Mouse (Mus musculus) lung, embryonic 16.5 days (tissue): ENCODE measurements around the gene L3mbtl4. TPM values are rescaled to one million over a fixed set of nuclear protein-coding genes. Genes with fewer than 3 reads are reported as not detected.

Source experiments
- ATAC-seq: fragments of 200-750 bp; cut with Nextera tagmentation; 2 replicates; pipeline ENCODE4 v1.8.0; 2017; ENCODE audit warnings: low read depth, mild to moderate bottlenecking, moderate library complexity
- H3K27ac ChIP-seq: fragments of 300-500 bp; sonication (generic); 2 replicates; pipeline ENCODE4 v1.5.1; 2014; ENCODE audit warnings: mild to moderate bottlenecking, control low read depth, low read length
- H3K27me3 ChIP-seq: fragments of 300-500 bp; sonication (generic); 2 replicates; pipeline ENCODE4 v1.6.1; 2014; ENCODE audit warnings: low read depth, low read length, mixed read lengths; ENCODE audit not compliant: control insufficient read depth, insufficient read depth
- H3K36me3 ChIP-seq: fragments of 300-500 bp; sonication (generic); 2 replicates; pipeline ENCODE4 v1.6.1; 2014; ENCODE audit warnings: low read length; ENCODE audit not compliant: control insufficient read depth, insufficient read depth
- H3K4me1 ChIP-seq: fragments of 300-500 bp; sonication (generic); replicated peaks from 2 replicates; pipeline ENCODE4 v1.6.1; 2014; ENCODE audit warnings: low read length, mixed read lengths; ENCODE audit not compliant: control insufficient read depth, insufficient read depth
- H3K4me2 ChIP-seq: fragments of 300-500 bp; sonication (generic); 2 replicates; pipeline ENCODE4 v1.6.1; 2014; ENCODE audit warnings: low read depth, low read length, control low read depth
- H3K4me3 ChIP-seq: fragments of 300-500 bp; sonication (generic); 2 replicates; pipeline ENCODE4 v1.5.1; 2014; ENCODE audit warnings: mild to moderate bottlenecking, low read length, control low read depth
- H3K9ac ChIP-seq: fragments of 300-500 bp; sonication (generic); 2 replicates; pipeline ENCODE4 v1.6.1; 2014; ENCODE audit warnings: low read length, control low read depth
- H3K9me3 ChIP-seq: fragments of 300-500 bp; sonication (generic); 2 replicates; pipeline ENCODE4 v1.6.1; 2016; ENCODE audit warnings: low read length; ENCODE audit not compliant: control insufficient read depth
- WGBS: fragments of 180-500 bp; shearing (Covaris S2); extraction: QIAGEN DNeasy Blood & Tissue Kit; methylation state at CpG from one replicate; pipeline ENCODE4 v1.1.7; 2014; 5-methylcytosine and 5-hydroxymethylcytosine counted together
- polyA plus RNA-seq: library from polyadenylated mRNA; unstranded; fragments of >200 nt; fragmentation: Nextera tagmentation; extraction: Ambion mirVana; gene quantifications from 2 replicates; pipeline ENCODE4 v1.2.1, GENCODE M21; 2015

The L3mbtl4 gene
- polyA plus RNA-seq, 1 experiment from 2014 or later, result 0.23 TPM

DNA sequence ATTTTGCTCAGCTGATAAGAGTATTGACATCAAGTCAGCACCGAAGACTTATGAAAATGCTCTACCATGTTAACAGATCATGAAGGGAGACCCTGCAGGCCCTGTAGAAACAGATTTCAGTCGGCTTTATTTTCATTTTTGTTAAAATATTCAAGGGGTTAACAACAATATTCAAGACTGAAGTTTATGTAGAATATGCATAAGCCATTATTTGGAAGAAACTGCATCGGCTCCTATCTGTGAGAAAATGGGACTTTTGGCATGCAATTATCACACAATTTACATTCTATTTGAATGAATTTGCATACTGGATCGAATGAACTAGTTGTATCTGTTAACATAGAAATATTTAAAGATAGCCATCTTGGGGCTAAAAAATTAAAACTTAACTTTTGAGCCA is 318.0 kb downstream of the L3mbtl4 start:
- Histone ChIP-seq H3K36me3 (no peaks in the 10 kb centered on the region), H3K27me3 (no peaks in the 10 kb centered on the region), H3K4me2 (no peak overlapping the region), H3K27ac (no peak overlapping the region), H3K9me3 (no peaks in the 10 kb centered on the region), H3K4me1 (no peaks in the 10 kb centered on the region), H3K9ac (no peak overlapping the region), H3K4me3 (no peak overlapping the region)
- 62% methylated on average over 4 of the region's 4 CpGs for WGBS
- no peak for ATAC-seq

DNA sequence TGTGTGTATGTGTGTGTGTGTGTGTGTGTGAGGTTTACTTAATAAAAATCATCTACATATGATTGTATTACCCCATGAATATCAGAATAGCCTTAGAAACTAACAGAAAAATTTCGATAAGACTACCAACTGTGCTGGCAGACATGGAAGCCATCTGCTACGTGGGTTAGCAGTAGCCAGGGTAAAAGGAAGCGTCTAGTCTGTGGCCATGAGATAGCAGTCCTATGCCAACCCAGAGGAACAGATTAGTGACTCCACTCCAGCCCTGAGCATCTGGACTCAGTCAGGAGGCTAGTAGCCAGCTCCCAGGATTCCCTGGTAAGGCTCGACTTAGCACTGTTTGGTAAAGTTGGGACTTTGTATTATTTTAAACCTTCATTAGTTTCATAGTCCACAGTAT is 329.1 kb downstream of the L3mbtl4 start:
- Histone ChIP-seq H3K4me1 (no peaks in the 10 kb centered on the region), H3K4me2 (no peak overlapping the region), H3K9me3 (no peaks in the 10 kb centered on the region), H3K4me3 (no peak overlapping the region), H3K27me3 (no peaks in the 10 kb centered on the region), H3K9ac (no peak overlapping the region), H3K27ac (no peak overlapping the region), H3K36me3 (no peaks in the 10 kb centered on the region)
- WGBS, result 65% methylated on average over 4 of the region's 4 CpGs
- ATAC-seq, result no peak

DNA sequence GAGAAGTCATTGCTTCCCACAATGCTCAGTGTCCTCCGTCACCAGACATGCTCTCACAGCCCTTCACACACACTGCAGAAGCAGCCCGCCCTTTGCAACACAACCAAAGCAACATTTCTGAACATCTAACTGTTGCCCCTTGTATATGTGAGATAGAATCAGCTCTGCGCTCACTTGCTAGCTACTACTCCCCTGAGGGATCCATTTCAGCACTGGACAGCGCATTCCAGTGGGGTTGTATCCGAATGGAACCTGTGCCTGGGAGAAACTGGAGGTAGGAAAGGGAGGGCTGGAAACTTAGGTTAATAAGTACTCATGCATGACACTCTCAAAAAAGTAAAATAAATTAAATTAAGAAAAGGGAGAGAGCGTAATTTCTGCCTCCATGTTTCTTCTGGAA is 334.1 kb downstream of the L3mbtl4 start:
- 45% methylated on average over 6 of the region's 6 CpGs for WGBS
- H3K36me3 ChIP-seq, result no peaks in the 10 kb centered on the region
- H3K9me3 ChIP-seq, result no peaks in the 10 kb centered on the region
- no peak overlapping the region for H3K9ac ChIP-seq
- no peak overlapping the region for H3K4me2 ChIP-seq
- H3K27me3 ChIP-seq, result no peaks in the 10 kb centered on the region
- no peak overlapping the region for H3K27ac ChIP-seq
- no peaks in the 10 kb centered on the region for H3K4me1 ChIP-seq
- no peak overlapping the region for H3K4me3 ChIP-seq
- ATAC-seq, result no peak

DNA sequence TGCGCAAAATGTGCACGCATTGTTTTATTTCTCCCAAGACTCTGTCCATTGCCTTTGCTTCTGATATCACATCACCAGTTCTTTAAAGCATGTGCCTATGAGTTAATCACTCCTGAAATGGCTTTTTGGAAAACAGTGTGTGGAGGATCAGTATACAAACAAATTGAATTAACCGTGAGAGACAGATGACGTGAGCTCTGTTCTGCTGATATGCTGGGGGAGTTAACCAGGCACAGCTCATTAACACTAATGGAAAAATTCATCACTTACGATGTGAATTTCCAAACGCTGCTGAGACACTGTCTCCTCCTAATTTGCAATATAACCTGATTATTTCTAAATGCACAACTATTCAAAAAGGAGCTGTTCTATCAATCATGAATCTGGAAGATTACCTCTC is 337.6 kb downstream of the L3mbtl4 start:
- ATAC-seq, result no peak
- H3K9me3 ChIP-seq, result no peaks in the 10 kb centered on the region
- H3K4me2 ChIP-seq, result no peak overlapping the region
- no peak overlapping the region for H3K27ac ChIP-seq
- no peaks in the 10 kb centered on the region for H3K27me3 ChIP-seq
- no peak overlapping the region for H3K9ac ChIP-seq
- 74% methylated on average over 6 of the region's 6 CpGs for WGBS
- H3K36me3 ChIP-seq, result no peaks in the 10 kb centered on the region
- H3K4me1 ChIP-seq, result no peaks in the 10 kb centered on the region
- no peak overlapping the region for H3K4me3 ChIP-seq

DNA sequence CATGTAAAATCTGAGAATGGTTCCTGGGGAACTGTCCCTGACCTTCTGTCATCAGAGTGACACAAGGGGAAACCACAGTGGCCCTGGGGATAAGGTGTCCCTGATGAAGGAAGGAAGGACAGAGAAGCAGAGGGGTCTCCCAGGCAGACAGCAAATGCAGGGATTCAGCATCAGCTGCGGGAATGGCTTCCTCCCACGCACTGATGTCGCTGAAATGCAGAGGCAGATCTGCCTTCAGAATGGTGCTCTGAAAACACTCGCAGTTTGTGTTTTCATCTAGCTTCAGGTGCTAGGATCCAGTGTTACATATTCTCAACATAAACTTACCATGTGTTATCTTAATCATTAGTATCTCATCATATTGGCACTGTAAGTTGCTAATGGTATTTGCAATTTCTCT is 351.7 kb downstream of the L3mbtl4 start:
- Histone ChIP-seq H3K9me3 (no peaks in the 10 kb centered on the region), H3K36me3 (no peaks in the 10 kb centered on the region), H3K27ac (no peak overlapping the region), H3K9ac (no peak overlapping the region), H3K4me2 (no peak overlapping the region), H3K4me1 (no peaks in the 10 kb centered on the region), H3K27me3 (no peaks in the 10 kb centered on the region), H3K4me3 (no peak overlapping the region)
- ATAC-seq, result no peak
- WGBS, result 80% methylated on average over 4 of the region's 4 CpGs

DNA sequence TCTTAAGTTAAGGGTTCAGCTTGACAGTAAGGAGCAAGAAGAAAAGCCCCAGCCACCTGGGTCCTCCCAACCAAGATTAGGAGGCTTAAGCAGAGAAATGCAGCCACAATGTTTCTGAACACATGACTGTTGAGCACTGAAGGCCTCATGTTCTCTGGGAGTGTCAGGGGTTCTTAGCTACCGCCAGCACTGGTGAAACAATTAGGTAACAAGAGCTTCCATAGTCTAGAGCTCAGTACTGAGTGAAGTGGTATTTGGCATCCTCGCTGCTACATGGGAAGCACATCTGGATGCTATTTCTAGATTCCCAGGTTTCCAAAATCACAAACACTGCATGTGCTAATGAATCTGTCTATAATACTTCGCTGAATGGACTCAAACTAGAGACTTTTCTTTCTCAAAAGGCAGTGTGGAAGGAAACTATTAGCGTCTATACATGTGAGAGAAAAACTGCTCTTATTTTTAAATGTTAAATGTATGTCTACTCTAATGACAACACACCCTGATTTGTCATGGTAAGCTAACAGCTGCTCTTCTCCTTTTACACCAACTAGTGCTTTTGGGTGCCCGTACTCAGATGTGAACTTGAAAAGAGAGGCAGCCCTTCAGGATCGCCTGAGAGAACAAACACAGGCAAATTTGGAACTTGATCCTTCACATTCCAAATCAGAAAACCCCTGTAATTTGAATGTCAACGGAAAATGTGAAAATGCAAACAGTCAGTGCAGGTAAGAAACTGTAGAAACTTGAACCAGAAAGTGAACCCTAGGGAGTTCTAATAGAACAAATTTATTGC is 356.2 kb downstream of the L3mbtl4 start:
- H3K4me1 ChIP-seq, result no peaks in the 10 kb centered on the region
- H3K9me3 ChIP-seq, result no peaks in the 10 kb centered on the region
- H3K36me3 ChIP-seq, result no peaks in the 10 kb centered on the region
- 59% methylated on average over 7 of the region's 7 CpGs for WGBS
- H3K27me3 ChIP-seq, result no peaks in the 10 kb centered on the region
- no peak overlapping the region for H3K27ac ChIP-seq
- no peak overlapping the region for H3K4me2 ChIP-seq
- H3K4me3 ChIP-seq, result no peak overlapping the region
- no peak overlapping the region for H3K9ac ChIP-seq
- ATAC-seq, result no peak

DNA sequence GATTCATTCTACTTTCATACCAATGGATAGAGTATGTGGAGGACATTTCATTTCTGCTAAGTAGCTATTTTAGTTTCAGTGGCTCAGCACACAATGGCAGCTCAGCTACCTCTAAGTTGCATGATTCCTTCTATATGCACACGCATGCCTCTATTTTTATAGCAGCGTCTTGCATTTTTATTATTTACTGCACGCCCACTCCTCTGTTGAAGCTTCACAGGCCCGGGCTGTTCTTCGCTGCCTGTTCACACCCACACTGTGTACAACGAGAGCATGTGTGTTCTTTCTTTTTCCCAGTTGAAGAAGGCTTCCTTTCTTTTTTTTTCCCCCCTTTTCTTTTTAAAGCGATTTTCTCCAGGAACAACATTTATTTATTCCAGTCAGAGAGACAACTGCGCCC is 357.8 kb downstream of the L3mbtl4 start:
- no peak overlapping the region for H3K4me3 ChIP-seq
- 85% methylated on average over 8 of the region's 8 CpGs for WGBS

DNA sequence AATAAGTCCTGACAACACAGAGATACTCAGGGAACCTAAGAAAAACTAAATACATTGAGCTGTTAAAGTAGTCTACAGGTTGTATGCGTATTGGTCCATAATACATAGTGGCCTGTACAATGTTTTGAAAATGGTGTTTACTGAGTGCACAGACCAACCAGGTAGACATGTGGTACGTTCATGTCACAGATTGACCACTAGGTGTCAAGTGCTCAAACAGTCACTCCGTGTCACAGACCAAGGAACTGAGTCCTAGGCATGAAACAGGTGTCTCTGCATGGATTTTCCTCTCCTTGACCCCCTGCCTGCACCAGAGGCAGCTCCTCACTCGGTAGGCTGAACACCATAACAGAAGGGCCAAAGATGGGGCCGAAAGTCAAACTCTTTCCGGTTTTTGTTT is 366.6 kb downstream of the L3mbtl4 start:
- no peak for ATAC-seq
- Histone ChIP-seq H3K27ac (no peak overlapping the region), H3K4me1 (no peaks in the 10 kb centered on the region), H3K36me3 (no peaks in the 10 kb centered on the region), H3K27me3 (no peaks in the 10 kb centered on the region), H3K9ac (no peak overlapping the region), H3K4me2 (no peak overlapping the region), H3K9me3 (no peaks in the 10 kb centered on the region), H3K4me3 (no peak overlapping the region)
- WGBS, result 65% methylated on average over 6 of the region's 6 CpGs

More for the DNA sequence above, 357.8 kb downstream of the L3mbtl4 start:
- Histone ChIP-seq H3K4me1 (no peaks in the 10 kb centered on the region), H3K27me3 (no peaks in the 10 kb centered on the region), H3K27ac (no peak overlapping the region), H3K4me2 (no peak overlapping the region), H3K36me3 (no peaks in the 10 kb centered on the region), H3K9me3 (no peaks in the 10 kb centered on the region), H3K9ac (no peak overlapping the region)
- ATAC-seq, result no peak

DNA sequence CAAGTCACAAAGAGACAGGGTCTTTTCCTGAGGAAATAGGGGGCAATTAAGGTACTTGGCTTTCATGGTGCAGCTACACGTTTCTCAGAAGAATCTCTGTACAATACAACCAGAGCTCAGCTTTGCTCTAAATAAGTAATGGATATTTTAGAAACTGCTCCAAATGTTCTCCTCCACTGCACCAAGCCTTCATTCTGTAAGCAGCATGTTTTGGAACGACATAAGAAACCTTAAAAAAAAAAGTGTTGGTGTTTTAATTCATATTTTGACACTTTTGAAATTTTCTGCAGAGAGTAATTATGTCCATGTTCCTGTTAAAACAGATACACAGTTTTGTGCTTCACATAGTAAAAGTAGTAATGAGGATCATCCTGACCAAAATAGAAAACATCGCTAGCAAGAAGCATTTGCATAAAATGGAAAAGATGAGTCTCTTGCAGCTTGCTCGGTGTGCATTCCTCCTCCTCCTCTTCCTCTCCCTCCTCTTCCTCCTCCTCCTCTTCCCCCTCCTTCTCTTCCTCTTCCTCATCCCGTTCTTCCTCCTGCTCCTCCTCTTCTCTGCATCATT is 369.0 kb downstream of the L3mbtl4 start:
- 68% methylated on average over 5 of the region's 5 CpGs for WGBS
- H3K4me2 ChIP-seq, result no peak overlapping the region
- H3K4me1 ChIP-seq, result no peaks in the 10 kb centered on the region
- H3K9me3 ChIP-seq, result no peaks in the 10 kb centered on the region
- no peaks in the 10 kb centered on the region for H3K36me3 ChIP-seq
- H3K27ac ChIP-seq, result no peak overlapping the region
- H3K4me3 ChIP-seq, result no peak overlapping the region
- no peak for ATAC-seq
- H3K27me3 ChIP-seq, result no peaks in the 10 kb centered on the region
- H3K9ac ChIP-seq, result no peak overlapping the region
